Mouse (Mus musculus) urinary bladder, postnatal 14 days (tissue): ENCODE results near the gene Arf6.
"Not testable (repeated sequence)": the region's sequence is repeated elsewhere in the genome, so short reads cannot be mapped to it uniquely, and the experiment has no call there.

Experiments used
- DNase-seq: peaks from one replicate; pipeline ENCODE4 v3.0.0; 2021; ENCODE audit warnings: low spot score

The Arf6 gene

GRCm38 (mm10) chr12:69371854-69372671, at the start of gene Arf6, which contains the start of gene Gm9887:
TSS of gene Arf6 (plus strand) at chr12:69372150.
TSS of gene Gm9887 (minus strand) at chr12:69372458.
- peak; percentile 99 for DNase-seq

- DNase-seq, result no peak
These were observed 40.8 kb upstream of the Arf6 start for GRCm38 (mm10) chr12:69331187-69331586.

- no peak for DNase-seq
These were observed 39.8 kb upstream of the Arf6 start for GRCm38 (mm10) chr12:69332147-69332546.

GRCm38 (mm10) chr12:69333547-69333946, 38.4 kb upstream of the Arf6 start:
- DNase-seq, result peak; percentile 25

- DNase-seq, result no peak
These were observed 22.0 kb upstream of the Arf6 start for GRCm38 (mm10) chr12:69349928-69350327.

- DNase-seq, result no peak
These were observed 20.3 kb upstream of the Arf6 start for GRCm38 (mm10) chr12:69351685-69352084.

GRCm38 (mm10) chr12:69356546-69357299, 15.2 kb upstream of the Arf6 start, which contains the start of gene Nemf:
TSS of gene Nemf (minus strand) at chr12:69357165.
- peak; percentile 83 for DNase-seq

GRCm38 (mm10) chr12:69357300-69357646, 14.7 kb upstream of the Arf6 start:
- no peak for DNase-seq

GRCm38 (mm10) chr12:69360655-69360996, 11.3 kb upstream of the Arf6 start:
- DNase-seq, result no peak

- peak; percentile 99 for DNase-seq
These were observed 10.7 kb upstream of the Arf6 start for GRCm38 (mm10) chr12:69360997-69361899.

- no peak for DNase-seq
These were observed 10.0 kb upstream of the Arf6 start for GRCm38 (mm10) chr12:69361919-69362318.

- DNase-seq, result no peak
These were observed 9.6 kb upstream of the Arf6 start for GRCm38 (mm10) chr12:69362388-69362787.

- DNase-seq, result not testable (repeated sequence)
These were observed 8.8 kb upstream of the Arf6 start for GRCm38 (mm10) chr12:69363110-69363509.

GRCm38 (mm10) chr12:69363899-69364762, 7.8 kb upstream of the Arf6 start:
- DNase-seq, result peak; percentile 85

GRCm38 (mm10) chr12:69365757-69366156, 6.2 kb upstream of the Arf6 start:
- DNase-seq, result no peak

GRCm38 (mm10) chr12:69366424-69366823, 5.5 kb upstream of the Arf6 start:
- no peak for DNase-seq

GRCm38 (mm10) chr12:69367557-69367956, 4.4 kb upstream of the Arf6 start:
- DNase-seq, result no peak

GRCm38 (mm10) chr12:69370936-69371335, 1.0 kb upstream of the Arf6 start:
- DNase-seq, result no peak

GRCm38 (mm10) chr12:69371421-69371853, 513 bp upstream of the Arf6 start:
- no peak for DNase-seq

GRCm38 (mm10) chr12:69372731-69373331, 881 bp downstream of the Arf6 start:
- DNase-seq, result peak; percentile 19
